Mouse (Mus musculus) right cerebral cortex, postnatal 4 days (tissue): ENCODE data around the gene Faf1.

Experiments used
- DNase-seq: peaks from one replicate; pipeline ENCODE4 v3.0.0-alpha.2; 2022

The Faf1 gene

DNA sequence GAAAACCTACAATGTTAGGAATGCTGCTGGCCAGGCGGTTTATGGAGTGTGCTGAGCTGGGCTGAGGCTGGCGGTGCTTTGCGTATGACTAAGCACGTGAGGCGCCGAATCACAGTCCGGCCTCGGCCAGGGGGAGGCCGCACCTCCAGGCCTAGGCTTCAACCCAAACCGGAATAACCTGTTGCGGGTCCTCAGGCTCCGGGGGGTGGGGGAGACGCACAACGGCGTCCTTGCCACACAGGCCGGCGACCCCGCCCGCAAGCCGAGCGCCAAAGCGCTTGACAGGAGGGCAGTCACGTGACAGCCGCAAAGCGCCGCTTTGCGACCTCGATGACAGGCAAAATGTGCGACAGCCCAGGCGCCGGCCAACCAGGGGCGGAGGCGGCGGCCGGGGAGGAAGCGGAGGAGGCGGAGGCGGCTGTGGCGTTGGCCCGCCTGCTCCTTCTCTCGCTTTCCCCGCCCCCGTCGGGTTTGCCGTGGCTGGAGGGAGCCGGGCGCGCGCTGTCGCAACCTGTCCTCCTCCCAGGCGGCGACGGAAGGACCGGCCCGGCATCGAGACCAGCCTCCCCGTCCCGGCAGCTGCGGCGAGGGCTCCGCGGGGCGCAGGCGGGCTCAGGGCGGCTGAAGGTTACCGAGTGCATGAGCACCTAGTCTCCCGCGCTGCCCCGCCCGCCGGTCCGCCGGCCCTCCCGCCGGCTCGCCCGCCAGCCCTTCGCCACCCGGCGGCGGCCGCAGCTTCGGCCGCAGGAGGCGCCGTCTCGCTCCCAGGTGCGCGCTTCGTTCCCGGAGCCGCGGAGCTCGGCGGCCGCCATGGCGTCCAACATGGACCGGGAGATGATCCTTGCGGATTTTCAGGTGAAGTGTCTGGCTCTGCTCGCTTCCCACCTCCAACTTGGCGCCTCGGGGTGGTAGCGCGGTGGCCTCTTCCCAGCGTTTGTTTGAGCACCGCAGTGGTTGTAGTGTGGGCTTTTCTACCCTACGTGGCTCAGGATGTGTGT lies at the start of gene Faf1:
Gene Faf1, plus strand, starts transcription at position 371 of the 998 bp plus-strand sequence.
- peak; percentile 93 for DNase-seq

DNA sequence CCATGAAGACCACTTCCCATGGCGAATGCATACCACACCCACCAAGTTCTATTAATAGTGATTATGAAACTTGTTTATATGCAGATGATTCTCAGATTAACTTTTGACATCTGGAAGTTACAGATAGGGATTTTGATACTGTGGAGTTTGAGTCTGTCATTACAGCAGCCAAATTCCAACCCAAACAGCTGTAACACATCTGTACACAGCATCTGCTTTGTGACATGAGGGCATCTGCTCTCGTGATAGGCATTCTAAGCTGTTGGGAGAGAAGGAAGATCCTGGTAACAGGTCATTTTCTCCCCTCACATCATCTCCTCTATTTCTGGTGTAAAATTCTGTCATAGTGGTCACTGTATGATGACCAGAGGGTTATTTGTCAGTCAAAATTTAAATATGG lies 46.2 kb upstream of the Faf1 start:
- DNase-seq: no peak

DNA sequence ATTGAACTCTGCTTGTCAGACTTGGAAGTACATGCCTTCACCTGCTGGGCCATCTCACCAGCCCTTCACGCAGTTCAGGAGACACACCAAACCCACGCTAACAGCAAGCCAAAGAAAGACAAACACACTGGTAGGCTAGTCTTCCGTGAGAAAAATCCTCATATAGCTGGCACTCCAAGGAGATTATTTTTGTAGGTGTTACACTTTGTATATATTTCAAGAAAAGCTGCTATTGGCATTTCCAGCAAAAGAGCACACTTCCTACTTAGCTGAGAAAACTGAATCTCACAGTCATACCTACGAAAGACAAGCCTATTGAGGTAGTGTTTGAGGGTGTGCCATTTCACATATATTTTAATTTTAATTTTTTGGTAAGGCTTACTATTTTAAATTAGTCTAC lies 45.4 kb upstream of the Faf1 start:
- no peak for DNase-seq

- no peak for DNase-seq
These were observed 41.4 kb upstream of the Faf1 start for GRCm38 (mm10) chr4:109634971-109635370.

- no peak for DNase-seq
These were observed 37.0 kb upstream of the Faf1 start for GRCm38 (mm10) chr4:109639356-109639755.

- DNase-seq: no peak
These were observed 36.2 kb upstream of the Faf1 start for GRCm38 (mm10) chr4:109640141-109640540.

GRCm38 (mm10) chr4:109641451-109641850 lies 34.9 kb upstream of the Faf1 start:
- DNase-seq: no peak

DNA sequence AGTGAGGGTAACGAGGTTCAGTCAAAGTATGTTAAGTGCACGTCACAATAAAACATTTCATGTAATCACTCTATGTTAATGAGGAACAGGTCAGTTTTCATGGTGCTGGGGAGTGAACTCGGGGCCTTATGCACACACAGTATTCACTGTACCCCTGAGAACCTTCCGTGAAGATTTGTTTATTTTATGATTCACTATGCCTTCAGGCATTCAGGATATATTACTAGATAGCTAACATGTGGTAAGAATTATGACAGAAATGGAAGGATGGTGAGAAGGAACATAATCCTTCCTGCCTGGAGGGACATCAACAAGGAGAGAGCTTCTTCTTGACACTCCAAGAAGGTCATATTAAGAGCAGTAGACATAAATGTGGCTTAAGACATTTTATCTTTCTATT lies 29.1 kb upstream of the Faf1 start:
- DNase-seq: no peak

- no peak for DNase-seq
These were observed 27.1 kb upstream of the Faf1 start for GRCm38 (mm10) chr4:109649331-109649730.

- no peak for DNase-seq
These were observed 23.1 kb upstream of the Faf1 start for GRCm38 (mm10) chr4:109653251-109653650.

- DNase-seq: no peak
These were observed 21.7 kb upstream of the Faf1 start for GRCm38 (mm10) chr4:109654701-109655100.

GRCm38 (mm10) chr4:109655738-109656137 lies 20.6 kb upstream of the Faf1 start:
- no peak for DNase-seq

GRCm38 (mm10) chr4:109656301-109656700 lies 20.1 kb upstream of the Faf1 start:
- DNase-seq: no peak

- peak; percentile 20 for DNase-seq
These were observed 19.2 kb upstream of the Faf1 start for GRCm38 (mm10) chr4:109657021-109657850.

GRCm38 (mm10) chr4:109657851-109658500 lies 18.4 kb upstream of the Faf1 start:
- peak; percentile 11 for DNase-seq

GRCm38 (mm10) chr4:109658826-109659225 lies 17.6 kb upstream of the Faf1 start:
- DNase-seq: no peak

GRCm38 (mm10) chr4:109659571-109659970 lies 16.8 kb upstream of the Faf1 start:
- no peak for DNase-seq

- DNase-seq: no peak
These were observed 15.8 kb upstream of the Faf1 start for GRCm38 (mm10) chr4:109660568-109660967.

GRCm38 (mm10) chr4:109661183-109661582 lies 15.2 kb upstream of the Faf1 start:
- no peak for DNase-seq

- no peak for DNase-seq
These were observed 14.1 kb upstream of the Faf1 start for GRCm38 (mm10) chr4:109662271-109662670.

DNA sequence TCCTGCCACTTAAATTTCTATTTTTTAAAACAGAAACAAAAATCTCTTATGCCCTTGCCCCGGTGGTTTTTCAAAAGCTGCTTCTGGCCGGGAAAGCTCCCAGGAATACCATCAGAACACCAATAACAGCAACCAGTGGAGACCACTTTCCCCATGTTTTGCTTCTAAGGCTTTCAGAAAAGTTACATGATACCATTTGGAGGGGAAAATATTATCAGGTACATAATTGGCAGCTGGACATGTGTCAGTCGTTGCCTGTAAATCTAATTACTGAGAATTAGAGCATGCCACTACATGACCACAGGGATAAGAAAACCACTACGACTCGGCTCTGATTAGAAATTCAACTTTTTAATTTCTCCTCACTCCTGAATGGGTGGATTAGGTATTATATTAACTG lies 12.3 kb upstream of the Faf1 start:
- no peak for DNase-seq

DNA sequence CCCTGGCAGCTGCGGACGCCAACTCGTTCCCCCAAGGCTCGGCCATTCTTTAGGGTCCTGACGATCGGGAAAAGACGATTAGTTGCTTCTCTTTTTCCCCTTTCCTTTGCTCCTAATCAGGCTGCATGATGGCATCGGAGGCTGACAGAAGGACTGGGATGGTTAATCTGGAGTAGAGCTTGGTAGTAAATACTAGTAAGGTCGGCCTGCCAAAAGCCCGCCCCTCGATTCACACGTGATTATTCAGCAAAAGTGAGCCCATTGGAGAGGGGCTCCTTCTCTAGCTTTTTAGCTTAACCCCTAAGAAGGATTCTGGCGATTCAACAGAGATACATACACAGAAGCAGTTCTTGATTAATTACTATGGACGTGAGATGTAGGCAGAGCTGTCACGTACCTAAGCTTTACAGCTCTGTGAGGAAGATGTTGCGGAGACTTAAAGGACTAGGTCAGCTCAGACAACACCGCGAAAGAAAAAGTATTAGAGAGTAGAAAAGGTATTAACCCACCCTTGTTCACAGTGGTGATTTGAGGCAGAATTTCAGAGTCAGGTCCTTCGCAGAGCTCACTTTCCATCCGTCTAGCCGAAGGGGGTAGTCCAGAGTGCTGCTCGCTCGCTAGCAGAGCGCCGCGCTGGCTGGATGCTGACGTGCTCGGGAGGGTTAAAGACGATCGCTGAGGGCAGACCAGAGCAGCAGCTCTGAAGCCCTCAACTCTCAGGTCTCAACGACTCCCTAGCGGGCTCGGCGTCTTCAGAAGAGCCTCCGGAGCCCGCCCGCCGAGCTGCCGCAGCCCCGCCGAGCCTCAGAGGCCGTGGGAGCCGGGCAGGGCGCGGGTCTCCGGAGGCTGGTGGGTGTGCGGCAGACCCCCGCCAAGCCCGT lies 11.0 kb upstream of the Faf1 start:
- DNase-seq: peak; percentile 53
